8 mouse cellular contexts compared by ENCODE assay signal in the genomic region with DNA sequence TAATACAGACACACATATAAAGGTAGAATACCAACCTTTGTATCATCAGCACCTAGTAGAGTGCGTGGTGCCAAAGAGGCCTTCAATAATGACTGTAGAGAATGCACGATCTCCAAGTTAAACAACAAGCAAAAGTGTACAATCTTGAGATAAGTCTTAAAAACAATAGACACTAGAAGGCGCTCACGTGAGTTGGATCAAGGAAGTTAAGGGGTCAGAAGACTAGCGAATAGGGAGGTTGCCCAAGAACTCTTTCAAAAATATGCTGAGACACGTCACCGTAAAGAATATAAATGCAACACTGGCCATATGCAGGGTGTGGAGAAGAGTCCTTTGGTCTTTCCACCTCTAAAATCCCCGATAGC. TPM values are rescaled to one million over a fixed set of nuclear protein-coding genes. Genes with fewer than 3 reads are reported as not detected.
DNase-seq lines count a peak whose midpoint lies in the region; ATAC-seq and TF ChIP-seq lines count a peak whose summit lies in the region.

No protein-coding gene starts in this region.

- peak overlapping the region; percentile 77 for H3K4me2 ChIP-seq in heart, embryonic 12.5 days
- peak overlapping the region; percentile 82 for H3K4me2 ChIP-seq in forebrain, embryonic 15.5 days (replicated peaks)
- peak overlapping the region; percentile 77 for H3K4me2 ChIP-seq in liver, embryonic 11.5 days

- peaks cover 11% of the 10 kb centered on the region for H3K4me1 ChIP-seq in heart, embryonic 12.5 days (replicated peaks)
- H3K4me1 ChIP-seq in ES-E14 (ENCODE audit: control insufficient read depth in 2 of 2, insufficient read depth in 2 of 2, low read length in 2 of 2, poor library complexity in 1 of 2): 0 out of 4 replicates have a peak, but pooled peaks cover 0 to 2% of the 10 kb centered on the region in 2 experiments
- H3K4me1 ChIP-seq in forebrain, embryonic 15.5 days: peaks cover 26% of the 10 kb centered on the region
- H3K4me1 ChIP-seq in liver, embryonic 11.5 days (replicated peaks; ENCODE audit: control insufficient read depth, insufficient read depth, low read length): peaks cover 12% of the 10 kb centered on the region; the same call in 1 of the 2 replicates
- H3K4me1 ChIP-seq in small intestine, adult 2 months (ENCODE audit: control insufficient read depth, insufficient read depth, insufficient read length, low read length): no peaks in the 10 kb centered on the region; the same call in 1 of the 2 replicates

- intact Hi-C loops in heart, postnatal 14 days (cut with DNase I): loop anchor here (5.0 kb wide), 1 partner anchor 236 kb away; the partner anchor contains the start of gene Rgs7bp

- no peak for TF ChIP-seq POLR2A in small intestine, adult 2 months (IDR thresholded peaks at IDR 0.05; ENCODE audit: low read depth, low read length)

- in situ Hi-C loops in ES-E14 (cut with MboI; ENCODE audit: low sequenced_read_pairs in 2 of 2, unreplicated experiment in 2 of 2): loop anchor here in 1 of 2 experiments (10.0 kb wide), 1 partner anchor 119 kb away; no protein-coding TSS in a partner anchor

- no peaks in the 10 kb centered on the region for H3K27me3 ChIP-seq in heart, embryonic 12.5 days (replicated peaks)
- no peaks in the 10 kb centered on the region for H3K27me3 ChIP-seq in forebrain, embryonic 15.5 days
- no peaks in the 10 kb centered on the region for H3K27me3 ChIP-seq in liver, embryonic 11.5 days (replicated peaks; ENCODE audit: control insufficient read depth, insufficient read depth, low read length)
- no peaks in the 10 kb centered on the region for H3K27me3 ChIP-seq in small intestine, adult 2 months (ENCODE audit: control insufficient read depth, insufficient read depth, low read length)

- no peak for DNase-seq in heart, postnatal 14 days
- DNase-seq in ES-E14 (ENCODE audit: low read depth, low spot score): no peak
- DNase-seq in liver, embryonic 11.5 days (ENCODE audit: low spot score): no peak
- DNase-seq in frontal cortex, postnatal 25 days (ENCODE audit: low spot score in 2 of 2): no peak
- DNase-seq in cerebellum, adult 11 months: no peak

- H3K9ac ChIP-seq in heart, embryonic 12.5 days: peak overlapping the region; percentile 80
- peak overlapping the region; percentile 89 for H3K9ac ChIP-seq in ES-E14 (ENCODE audit: insufficient read depth, low read depth, low read length, poor library complexity, severe bottlenecking)
- peak overlapping the region; percentile 89 for H3K9ac ChIP-seq in forebrain, embryonic 15.5 days (replicated peaks)
- peak overlapping the region; percentile 83 for H3K9ac ChIP-seq in liver, embryonic 11.5 days (ENCODE audit: low read depth, low read length)

- no peak for ATAC-seq in heart, embryonic 12.5 days (ENCODE audit: insufficient number of reproducible peaks, low FRiP score)
- no peak; the same call in 1 of the 2 replicates for ATAC-seq in forebrain, embryonic 15.5 days (replicated peaks)
- ATAC-seq in liver, embryonic 11.5 days (replicated peaks; ENCODE audit: low FRiP score): peak; percentile 21

- TF ChIP-seq CTCF in small intestine, adult 2 months (IDR thresholded peaks at IDR 0.05; ENCODE audit: extremely low read depth, insufficient read length, insufficient replicate concordance, low read depth, low read length): no peak

- H3K27ac ChIP-seq in heart, embryonic 12.5 days (ENCODE audit: poor library complexity, severe bottlenecking): peak overlapping the region; percentile 50; the same call in 1 of the 2 replicates
- H3K27ac ChIP-seq in ES-E14 (ENCODE audit: insufficient read depth, low read depth, low read length, poor library complexity, severe bottlenecking): no peak overlapping the region
- no peak overlapping the region; the same call in 1 of the 2 replicates for H3K27ac ChIP-seq in forebrain, embryonic 15.5 days (replicated peaks)
- peak overlapping the region; percentile 28; the same call in 1 of the 2 replicates for H3K27ac ChIP-seq in liver, embryonic 11.5 days (ENCODE audit: low read depth, low read length)
- H3K27ac ChIP-seq in small intestine, adult 2 months (ENCODE audit: insufficient read depth, low read depth, low read length): no peak overlapping the region

- 8% methylated on average over 8 of the region's 8 CpGs for WGBS in heart, embryonic 12.5 days
- WGBS in forebrain, embryonic 15.5 days: 8% methylated on average over 8 of the region's 8 CpGs
- WGBS in liver, embryonic 11.5 days: 9% methylated on average over 8 of the region's 8 CpGs
- 2% methylated on average over 8 of the region's 8 CpGs for WGBS in small intestine, adult 2 months

- peak overlapping the region; percentile 82 for H3K4me3 ChIP-seq in heart, embryonic 12.5 days
- H3K4me3 ChIP-seq in ES-E14 (ENCODE audit: insufficient read depth in 1 of 2, low read depth in 1 of 2, low read length in 2 of 2, poor library complexity in 1 of 2, severe bottlenecking in 1 of 2): peak overlapping the region; percentile 76 to 92
- peak overlapping the region; percentile 77 for H3K4me3 ChIP-seq in forebrain, embryonic 15.5 days
- H3K4me3 ChIP-seq in liver, embryonic 11.5 days (ENCODE audit: low read depth, low read length): peak overlapping the region; percentile 75
- peak overlapping the region; percentile 96 for H3K4me3 ChIP-seq in small intestine, adult 2 months (ENCODE audit: low read depth, low read length)

- H3K9me3 ChIP-seq in heart, embryonic 12.5 days (replicated peaks): no peaks in the 10 kb centered on the region
- H3K9me3 ChIP-seq in ES-E14 (ENCODE audit: control insufficient read depth, insufficient read depth, low read depth, low read length): no peaks in the 10 kb centered on the region
- H3K9me3 ChIP-seq in forebrain, embryonic 15.5 days: no peaks in the 10 kb centered on the region
- H3K9me3 ChIP-seq in liver, embryonic 11.5 days (ENCODE audit: control insufficient read depth, low read length): no peaks in the 10 kb centered on the region

- H3K36me3 ChIP-seq in heart, embryonic 12.5 days: peaks cover 10% of the 10 kb centered on the region; the same call in 1 of the 2 replicates
- no peaks in the 10 kb centered on the region for H3K36me3 ChIP-seq in ES-E14 (ENCODE audit: control insufficient read depth, insufficient read depth, low read length, poor library complexity, severe bottlenecking)
- H3K36me3 ChIP-seq in forebrain, embryonic 15.5 days: no peaks in the 10 kb centered on the region
- H3K36me3 ChIP-seq in liver, embryonic 11.5 days (ENCODE audit: control insufficient read depth, insufficient read depth, low read length): no peaks in the 10 kb centered on the region
- no peaks in the 10 kb centered on the region for H3K36me3 ChIP-seq in small intestine, adult 2 months (ENCODE audit: control insufficient read depth, insufficient read depth, low read length)

TF ChIP-seq in ES-E14, 5 proteins besides CTCF, POLR2A, EP300 and RAD21:
- no peak for TF ChIP-seq CHD2 (IDR thresholded peaks at IDR 0.05; ENCODE audit: low read depth, low read length)
- TF ChIP-seq HCFC1 (IDR thresholded peaks at IDR 0.05; ENCODE audit: borderline replicate concordance, insufficient read depth, low read length): no peak

RNA-seq across cellular contexts. Expression of gene Cwc27, which starts 0.7 kb away (rescaled TPM):
- polyA plus RNA-seq in heart, embryonic 12.5 days (2016; fragmentation: Nextera tagmentation; extraction: Ambion mirVana): 22.3 and 23.8 TPM in 2 replicates
- total RNA-seq in heart, postnatal 14 days (2021): 10 to 100 TPM; 17.1 to 17.3 TPM
- 21.8 and 29.5 TPM in 2 replicates for total RNA-seq in ES-E14 (2012; rRNA removed)
- polyA plus RNA-seq in forebrain, embryonic 15.5 days (2015; fragmentation: Nextera tagmentation; extraction: Ambion mirVana): 29.2 and 32.2 TPM in 2 replicates
- polyA plus RNA-seq in liver, embryonic 11.5 days (2014; fragmentation: Nextera tagmentation; extraction: Ambion mirVana): 20.8 and 21.7 TPM in 2 replicates
- 0.37 and 0.42 TPM in 2 replicates for polyA plus RNA-seq in small intestine, adult 2 months (2012; rRNA removed)

RNA-seq across cellular contexts. Expression of gene Srek1ip1, which starts 24.0 kb away (rescaled TPM):
- 17.6 and 20.0 TPM in 2 replicates for polyA plus RNA-seq in heart, embryonic 12.5 days (2016; fragmentation: Nextera tagmentation; extraction: Ambion mirVana)
- total RNA-seq in heart, postnatal 14 days (2021): 10 to 100 TPM; 20.0 to 21.9 TPM
- 3.5 and 5.9 TPM in 2 replicates for total RNA-seq in ES-E14 (2012; rRNA removed)
- 17.8 and 18.2 TPM in 2 replicates for polyA plus RNA-seq in forebrain, embryonic 15.5 days (2015; fragmentation: Nextera tagmentation; extraction: Ambion mirVana)
- polyA plus RNA-seq in liver, embryonic 11.5 days (2014; fragmentation: Nextera tagmentation; extraction: Ambion mirVana): 15.9 and 17.3 TPM in 2 replicates
- polyA plus RNA-seq in small intestine, adult 2 months (2012; rRNA removed): 3.0 and 4.0 TPM in 2 replicates

RNA-seq across cellular contexts. Expression of gene Shisal2b, which starts 47.4 kb away (rescaled TPM):
- polyA plus RNA-seq in heart, embryonic 12.5 days (2016; fragmentation: Nextera tagmentation; extraction: Ambion mirVana): 0.13 TPM in 1 of 2 replicates, not detected in the other
- not detected for total RNA-seq in heart, postnatal 14 days (2021)
- total RNA-seq in ES-E14 (2012; rRNA removed): 0.58 and 1.7 TPM in 2 replicates
- polyA plus RNA-seq in forebrain, embryonic 15.5 days (2015; fragmentation: Nextera tagmentation; extraction: Ambion mirVana): 0.36 and 0.55 TPM in 2 replicates
- polyA plus RNA-seq in liver, embryonic 11.5 days (2014; fragmentation: Nextera tagmentation; extraction: Ambion mirVana): 0.23 TPM in 1 of 2 replicates, not detected in the other
- polyA plus RNA-seq in small intestine, adult 2 months (2012; rRNA removed): 0.11 and 0.28 TPM in 2 replicates

Comparison
In these comparisons a context has a peak if more than half of its experiments do, and no peak if none do; other contexts are left out.
1. H3K27ac ChIP-seq: peak in heart, embryonic 12.5 days (single experiment) and liver, embryonic 11.5 days (single experiment); none in ES-E14 (single experiment), forebrain, embryonic 15.5 days (single experiment) and small intestine, adult 2 months (single experiment).
2. RNA of gene Cwc27, which starts 0.7 kb away (polyA plus RNA-seq): 29.2 to 32.2 TPM in forebrain, embryonic 15.5 days, 22.3 to 23.8 TPM in heart, embryonic 12.5 days and 20.8 to 21.7 TPM in liver, embryonic 11.5 days; 0.37 to 0.42 TPM in small intestine, adult 2 months; every median in the first group is over 10 times any median in the second.
3. Peak in every context shown above with its lines, with median percentiles within 50 percentile points of each other: H3K4me2 ChIP-seq, H3K4me3 ChIP-seq and H3K9ac ChIP-seq.